Mouse (Mus musculus) liver, embryonic 12.5 days (tissue): ENCODE measurements around the gene Tmod1. TPM values are rescaled to one million over a fixed set of nuclear protein-coding genes. Genes with fewer than 3 reads are reported as not detected.

Source experiments
- ATAC-seq: fragments of 200-750 bp; cut with Nextera tagmentation; 2 replicates; pipeline ENCODE4 v1.8.0; 2017; ENCODE audit warnings: moderate number of reproducible peaks, mild to moderate bottlenecking, moderate library complexity
- H3K27ac ChIP-seq: fragments of 300-500 bp; sonication (generic); 2 replicates; pipeline ENCODE4 v1.5.1; 2016; ENCODE audit warnings: mild to moderate bottlenecking
- H3K27me3 ChIP-seq: fragments of 300-500 bp; sonication (generic); replicated peaks from 2 replicates; pipeline ENCODE4 v1.6.1; 2016; ENCODE audit warnings: mild to moderate bottlenecking, moderate library complexity
- H3K36me3 ChIP-seq: fragments of 300-500 bp; sonication (generic); 2 replicates; pipeline ENCODE4 v1.6.1; 2016; ENCODE audit warnings: mild to moderate bottlenecking, moderate library complexity
- H3K4me1 ChIP-seq: fragments of 300-500 bp; sonication (generic); 2 replicates; pipeline ENCODE4 v1.6.1; 2016
- H3K4me2 ChIP-seq: fragments of 300-500 bp; sonication (generic); 2 replicates; pipeline ENCODE4 v1.6.1; 2016; ENCODE audit warnings: mild to moderate bottlenecking, moderate library complexity
- H3K4me3 ChIP-seq: fragments of 300-500 bp; sonication (generic); 2 replicates; pipeline ENCODE4 v1.5.1; 2016; ENCODE audit warnings: mild to moderate bottlenecking, moderate library complexity
- H3K9ac ChIP-seq: fragments of 300-500 bp; sonication (generic); 2 replicates; pipeline ENCODE4 v1.6.1; 2016; ENCODE audit warnings: mild to moderate bottlenecking, moderate library complexity
- H3K9me3 ChIP-seq: fragments of 300-500 bp; sonication (generic); replicated peaks from 2 replicates; pipeline ENCODE4 v1.6.1; 2016; ENCODE audit warnings: mild to moderate bottlenecking, moderate library complexity
- WGBS: fragments of 180-500 bp; shearing (Covaris S2); methylation state at CpG from one replicate; pipeline ENCODE4 v1.1.7; 2016; ENCODE audit not compliant: insufficient replicate concordance; 5-methylcytosine and 5-hydroxymethylcytosine counted together
- polyA plus RNA-seq: library from polyadenylated mRNA; unstranded; fragments of >200 nt; fragmentation: Nextera tagmentation; extraction: Ambion mirVana; gene quantifications from 2 replicates; pipeline ENCODE4 v1.2.1, GENCODE M21; 2016

Gene Tmod1
- polyA plus RNA-seq, 1 experiment from 2014 or later, result 45.3 TPM

DNA sequence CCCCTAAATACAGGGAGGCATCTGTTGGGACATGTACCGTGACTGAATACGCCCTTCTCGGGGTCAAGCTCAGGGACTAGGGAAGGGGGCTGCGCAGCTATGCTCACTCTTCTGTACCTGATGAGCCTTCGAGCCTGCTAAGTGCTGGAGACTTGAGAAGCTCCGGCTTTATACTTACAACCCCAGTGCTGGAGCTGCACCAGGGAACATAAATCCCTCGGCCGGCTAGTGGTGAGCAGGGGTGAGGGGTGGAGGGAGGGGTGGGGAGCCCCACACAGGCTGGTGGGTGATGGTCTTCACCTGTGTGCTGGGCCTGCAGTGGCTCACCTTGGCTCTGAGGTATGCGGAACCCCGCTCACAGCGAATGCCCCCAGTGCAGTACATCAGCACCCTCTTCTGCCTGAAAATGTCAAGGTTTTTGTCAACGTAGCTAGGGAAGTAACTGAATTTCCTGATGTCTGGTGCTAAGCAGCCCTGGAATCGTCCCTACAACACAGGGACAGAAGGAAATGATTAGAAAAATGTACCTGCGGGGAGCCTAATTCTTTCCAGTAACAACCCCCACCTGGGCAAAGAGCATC is 80.9 kb downstream of the Tmod1 start:
- Histone ChIP-seq H3K4me1 (no peaks in the 10 kb centered on the region), H3K9me3 (no peaks in the 10 kb centered on the region), H3K4me3 (no peak overlapping the region), H3K36me3 (peaks cover 98% of the 10 kb centered on the region), H3K9ac (no peak overlapping the region), H3K4me2 (no peak overlapping the region), H3K27ac (no peak overlapping the region), H3K27me3 (no peaks in the 10 kb centered on the region)
- ATAC-seq, result no peak
- 93% methylated on average over 14 of the region's 14 CpGs for WGBS

DNA sequence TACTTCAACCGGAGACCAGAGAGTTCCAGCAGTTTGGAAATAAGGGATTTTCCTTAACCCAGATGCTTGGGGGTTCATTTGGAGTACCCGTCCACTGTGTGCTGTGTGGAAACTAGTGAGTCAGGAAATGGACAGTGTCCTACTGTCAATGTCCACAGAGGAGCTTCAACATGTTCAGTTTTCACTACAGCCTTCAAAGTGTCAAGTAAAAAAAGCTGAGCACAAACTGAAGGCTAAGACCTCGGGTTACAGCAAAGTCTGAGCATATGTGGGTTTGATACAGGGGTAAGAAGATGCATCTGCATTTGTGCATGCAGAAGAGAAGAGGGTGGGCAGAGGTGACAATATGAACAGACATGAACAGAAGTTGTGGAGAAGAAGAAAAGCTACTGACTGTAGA is 82.0 kb downstream of the Tmod1 start:
- Histone ChIP-seq H3K36me3 (peaks cover 98% of the 10 kb centered on the region), H3K4me2 (no peak overlapping the region)
- 73% methylated on average over 3 of the region's 3 CpGs for WGBS

DNA sequence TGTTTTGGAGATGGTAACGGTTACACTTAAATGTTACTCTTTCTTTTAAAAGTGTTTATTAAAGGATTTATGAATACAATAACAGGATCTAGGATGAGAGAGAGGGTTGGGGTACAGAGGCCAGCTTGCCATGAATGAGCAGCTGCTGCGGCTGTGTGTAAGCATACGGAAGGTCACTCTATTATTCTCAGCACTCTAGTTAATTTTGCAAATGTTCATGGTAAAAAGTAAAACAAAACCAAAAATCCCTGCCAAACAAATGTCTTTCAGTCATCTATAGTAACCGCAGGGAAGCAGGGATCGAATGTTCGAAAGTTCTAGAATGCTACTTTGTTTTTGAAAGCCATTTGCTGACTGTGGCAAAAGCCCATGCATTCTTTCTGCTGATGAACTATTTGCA is 84.6 kb downstream of the Tmod1 start:
- Histone ChIP-seq H3K4me2 (no peak overlapping the region), H3K9ac (no peak overlapping the region), H3K27me3 (no peaks in the 10 kb centered on the region), H3K4me1 (no peaks in the 10 kb centered on the region), H3K36me3 (peaks cover 89% of the 10 kb centered on the region), H3K4me3 (no peak overlapping the region), H3K27ac (no peak overlapping the region), H3K9me3 (no peaks in the 10 kb centered on the region)
- WGBS, result 88% methylated on average over 6 of the region's 6 CpGs
- no peak for ATAC-seq

More for the DNA sequence above, 82.0 kb downstream of the Tmod1 start:
- H3K4me1 ChIP-seq, result no peaks in the 10 kb centered on the region
- H3K9me3 ChIP-seq, result no peaks in the 10 kb centered on the region
- H3K9ac ChIP-seq, result no peak overlapping the region
- H3K27ac ChIP-seq, result no peak overlapping the region
- no peaks in the 10 kb centered on the region for H3K27me3 ChIP-seq
- no peak overlapping the region for H3K4me3 ChIP-seq
- ATAC-seq, result no peak

DNA sequence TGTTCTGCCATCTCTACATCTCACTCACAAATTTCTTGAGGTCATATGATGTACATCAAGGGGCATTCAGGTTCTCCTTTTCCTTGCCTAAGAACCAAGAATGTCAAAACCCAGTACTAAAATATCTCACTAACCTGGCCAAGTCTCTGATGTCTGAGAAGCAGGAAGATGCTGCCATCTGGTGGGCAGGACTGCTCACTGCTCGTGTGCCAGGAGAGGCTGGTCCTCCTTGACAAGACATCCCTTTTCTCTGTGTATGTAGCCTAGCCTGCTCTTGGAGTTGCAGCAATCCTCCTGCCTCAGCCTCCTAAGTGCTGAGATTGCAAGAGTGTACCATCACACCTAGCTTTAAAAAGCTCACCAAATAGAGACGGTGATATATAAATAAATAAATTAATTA is 87.8 kb downstream of the Tmod1 start:
- H3K4me3 ChIP-seq, result no peak overlapping the region
- H3K36me3 ChIP-seq, result peaks cover 86% of the 10 kb centered on the region
- H3K4me1 ChIP-seq, result no peaks in the 10 kb centered on the region
- no peak for ATAC-seq
- no peak overlapping the region for H3K9ac ChIP-seq
- H3K9me3 ChIP-seq, result no peaks in the 10 kb centered on the region
- no peaks in the 10 kb centered on the region for H3K27me3 ChIP-seq
- no peak overlapping the region for H3K4me2 ChIP-seq
- 46% methylated on average over 2 of the region's 2 CpGs for WGBS
- H3K27ac ChIP-seq, result no peak overlapping the region

DNA sequence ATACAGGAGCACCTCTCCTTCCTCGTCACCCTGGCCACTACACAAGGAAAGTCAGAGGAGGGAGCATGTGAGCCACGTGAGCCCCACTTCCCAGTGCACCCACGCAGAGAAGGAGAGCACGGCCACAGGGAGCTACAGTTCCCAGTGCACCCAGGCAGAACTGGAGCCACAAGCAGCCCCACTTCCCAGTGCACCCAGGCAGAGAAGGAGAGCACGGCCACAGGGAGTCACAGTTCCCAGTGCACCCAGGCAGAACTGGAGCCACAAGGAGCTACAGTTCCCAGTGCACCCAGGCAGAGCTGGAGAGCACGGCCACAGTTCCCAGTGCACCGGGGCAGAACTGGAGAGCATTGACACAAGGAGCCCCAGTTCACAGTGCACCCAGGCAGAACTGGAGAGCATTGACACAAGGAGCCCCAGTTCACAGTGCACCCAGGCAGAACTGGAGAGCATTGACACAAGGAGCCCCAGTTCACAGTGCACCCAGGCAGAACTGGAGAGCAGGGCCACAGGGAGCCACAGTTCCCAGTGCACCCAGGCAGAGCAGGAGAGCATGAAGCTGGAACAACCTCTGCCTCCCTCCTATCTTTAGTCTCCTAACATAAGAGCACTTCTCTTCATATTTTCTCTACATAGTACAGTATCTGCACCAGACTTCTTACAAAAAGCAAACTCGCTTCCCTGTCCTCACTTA is 90.7 kb downstream of the Tmod1 start:
- Histone ChIP-seq H3K4me2 (no peak overlapping the region), H3K27ac (no peak overlapping the region), H3K9me3 (no peaks in the 10 kb centered on the region), H3K4me1 (no peaks in the 10 kb centered on the region), H3K4me3 (no peak overlapping the region), H3K9ac (no peak overlapping the region), H3K36me3 (peaks cover 87% of the 10 kb centered on the region), H3K27me3 (no peaks in the 10 kb centered on the region)
- WGBS, result 83% methylated on average over 8 of the region's 8 CpGs
- no peak for ATAC-seq

DNA sequence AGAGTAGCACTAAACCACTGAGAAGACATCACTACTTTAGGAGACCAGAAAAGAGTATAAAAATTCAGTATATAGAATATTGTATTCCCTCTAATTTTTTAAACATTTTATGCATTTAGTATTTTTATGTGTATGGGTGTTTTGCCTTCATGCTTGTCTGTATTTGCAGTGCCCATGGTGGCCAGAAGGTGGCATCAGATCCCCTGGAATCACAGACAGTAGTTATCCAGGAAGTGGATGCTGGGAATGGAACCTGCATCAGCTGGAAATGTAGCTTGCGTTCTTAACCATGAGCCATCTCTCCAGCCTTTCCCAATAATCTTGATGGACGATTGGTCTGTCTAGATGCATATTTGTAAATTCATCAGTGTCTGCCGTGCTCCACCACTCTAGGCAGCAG is 91.5 kb downstream of the Tmod1 start:
- Histone ChIP-seq H3K9me3 (no peaks in the 10 kb centered on the region), H3K4me1 (no peaks in the 10 kb centered on the region), H3K27me3 (no peaks in the 10 kb centered on the region), H3K4me3 (no peak overlapping the region), H3K4me2 (no peak overlapping the region), H3K36me3 (peaks cover 86% of the 10 kb centered on the region), H3K27ac (no peak overlapping the region), H3K9ac (no peak overlapping the region)
- WGBS, result 54% methylated on average over 3 of the region's 3 CpGs
- no peak for ATAC-seq

DNA sequence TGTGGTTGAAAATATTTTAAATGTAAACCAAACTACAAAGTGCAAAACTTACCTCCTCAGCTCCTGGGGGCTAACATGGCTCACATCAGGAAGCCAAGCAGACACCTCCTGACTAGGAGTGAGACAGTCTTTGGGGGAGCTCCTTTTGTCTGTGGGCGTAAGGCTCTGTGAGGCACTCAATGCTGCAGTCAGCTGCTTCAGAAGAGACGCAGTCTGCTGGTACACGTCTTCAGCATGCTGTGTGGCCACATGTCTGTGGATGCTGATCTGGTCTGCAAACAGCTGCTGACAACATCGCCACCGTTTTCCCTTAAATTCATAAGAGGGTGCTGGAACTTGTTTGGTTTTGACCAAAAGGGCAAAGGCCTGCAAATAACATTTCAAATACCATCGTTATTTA is 93.1 kb downstream of the Tmod1 start:
- no peak for ATAC-seq
- Histone ChIP-seq H3K27me3 (no peaks in the 10 kb centered on the region), H3K4me3 (no peak overlapping the region), H3K4me2 (no peak overlapping the region), H3K36me3 (peaks cover 77% of the 10 kb centered on the region), H3K9me3 (no peaks in the 10 kb centered on the region), H3K27ac (no peak overlapping the region), H3K4me1 (peaks cover under 1% of the 10 kb centered on the region), H3K9ac (no peak overlapping the region)
- 78% methylated on average over 6 of the region's 6 CpGs for WGBS

DNA sequence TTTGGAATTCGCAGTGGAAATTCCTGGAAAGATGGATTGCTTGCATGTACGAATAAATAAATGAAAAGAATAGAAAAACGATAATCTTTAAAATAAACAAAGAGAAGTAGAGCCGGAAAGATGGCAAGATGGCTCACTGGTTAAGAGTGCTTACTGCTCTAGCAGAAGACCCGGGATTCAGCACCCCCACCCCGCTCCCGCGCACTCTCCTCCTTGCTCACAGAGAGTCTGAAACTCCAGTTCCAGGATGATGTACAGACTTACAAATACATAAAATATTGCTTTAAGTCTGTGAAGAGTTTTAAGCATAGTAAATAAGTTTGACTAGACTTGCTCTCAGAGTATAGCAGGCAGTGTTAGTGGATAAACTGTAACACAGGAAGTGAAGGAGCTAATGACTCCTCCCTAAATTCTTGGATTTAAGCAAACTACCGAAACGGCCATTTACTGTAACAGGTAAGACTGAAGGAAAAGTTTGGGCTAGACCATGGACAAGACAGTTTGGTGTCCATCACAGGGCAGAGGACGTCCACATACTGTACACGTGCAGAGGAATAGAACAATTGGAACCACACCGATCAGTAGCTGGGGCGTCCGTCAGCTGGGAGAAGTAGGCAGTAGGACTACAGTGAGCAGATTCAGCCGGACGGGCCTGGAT is 99.0 kb downstream of the Tmod1 start:
- 7% methylated on average over 17 of the region's 17 CpGs for WGBS

DNA sequence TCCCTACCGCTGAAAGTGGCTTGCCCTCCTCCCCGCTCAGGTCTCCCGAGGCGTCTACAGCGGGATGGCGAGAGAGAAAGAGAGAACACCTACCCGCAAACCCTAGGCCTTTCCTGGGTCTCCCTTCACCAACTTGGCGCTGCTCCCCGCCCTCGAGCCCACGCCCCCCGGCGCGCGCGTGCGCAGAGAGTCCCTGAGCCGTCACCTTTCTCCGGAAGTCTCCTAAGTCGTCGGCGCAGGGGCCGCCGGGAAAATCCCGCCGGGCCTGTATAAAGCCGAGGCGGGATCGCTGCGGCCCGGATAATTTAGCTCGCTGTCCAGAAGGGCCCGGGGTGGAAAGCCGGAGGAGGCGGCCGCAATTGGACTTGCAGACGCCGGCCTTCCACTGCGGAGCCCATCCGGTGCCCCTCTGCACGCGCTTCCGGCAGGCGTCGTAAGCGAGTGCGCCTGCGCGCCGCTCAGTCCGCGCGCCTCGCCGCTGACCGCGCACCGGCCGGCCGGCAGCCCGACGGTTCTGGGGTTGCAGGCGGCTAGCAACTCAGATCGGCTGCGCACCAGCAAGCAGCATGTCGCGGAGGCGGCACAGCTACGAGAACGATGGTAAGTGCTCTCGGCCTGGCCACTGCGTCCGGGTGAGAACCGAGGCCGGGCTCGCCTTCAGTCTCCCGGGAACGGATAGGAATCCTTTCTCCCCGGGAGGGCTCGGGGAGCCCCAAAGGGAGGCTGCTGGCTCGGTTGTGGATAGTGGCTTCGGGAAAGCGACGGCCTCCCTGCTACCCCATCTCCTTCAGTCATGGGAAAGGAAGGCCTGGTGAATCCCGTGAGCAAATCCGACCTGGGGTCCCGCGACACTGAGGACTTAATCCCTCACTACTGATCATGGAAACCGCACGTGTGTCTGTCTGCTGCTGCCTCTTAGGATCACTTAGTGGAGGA is 99.8 kb downstream of the Tmod1 start, which contains the start of the genes Ncbp1 and Tstd2:
Ncbp1 (plus strand) TSS at position 327 of the 936 bp plus-strand sequence.
Tstd2 (minus strand) TSS at position 408 of the 936 bp plus-strand sequence.
- under 1% methylated on average over 88 of the region's 90 CpGs for WGBS
- peak; percentile 90 for ATAC-seq
- H3K4me2 ChIP-seq, result peak within 1 kb of the TSS; percentile 79

More for the DNA sequence above, 99.0 kb downstream of the Tmod1 start:
- peaks cover 27% of the 10 kb centered on the region for H3K36me3 ChIP-seq
- H3K4me2 ChIP-seq, result peak overlapping the region; percentile 79
- H3K27me3 ChIP-seq, result no peaks in the 10 kb centered on the region
- H3K4me1 ChIP-seq, result peaks cover 32% of the 10 kb centered on the region
- H3K27ac ChIP-seq, result peak overlapping the region; percentile 95
- no peaks in the 10 kb centered on the region for H3K9me3 ChIP-seq
- peak overlapping the region; percentile 91 for H3K4me3 ChIP-seq
- H3K9ac ChIP-seq, result peak overlapping the region; percentile 93
- peak; percentile 70 for ATAC-seq

DNA sequence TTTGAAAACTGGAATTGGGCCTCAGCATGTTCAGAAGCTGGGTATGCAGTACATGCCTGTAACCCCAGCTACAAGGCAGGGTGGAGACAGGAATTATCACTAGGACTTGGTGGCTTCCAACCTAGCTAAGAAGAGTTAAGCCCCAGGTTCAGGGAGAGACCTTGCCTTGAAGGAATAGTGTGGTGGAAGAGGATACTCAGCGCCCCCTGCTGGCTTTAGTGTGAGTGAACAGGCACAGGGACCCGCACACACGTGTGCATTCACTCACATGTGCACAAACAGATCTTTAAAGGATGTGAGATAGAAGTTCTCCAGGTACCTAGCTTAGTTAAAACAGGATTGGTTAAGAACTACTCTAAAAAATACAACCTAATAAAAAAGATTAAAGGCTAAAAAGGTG is 105.6 kb downstream of the Tmod1 start:
- WGBS, result 65% methylated on average over 3 of the region's 3 CpGs
- H3K9ac ChIP-seq, result no peak overlapping the region
- ATAC-seq, result no peak

More for the DNA sequence above, 99.8 kb downstream of the Tmod1 start, which contains the start of the genes Ncbp1 and Tstd2:
- Histone ChIP-seq H3K27ac (peak within 1 kb of the TSS; percentile 95), H3K9me3 (no peaks in the 10 kb centered on the region), H3K9ac (peak within 1 kb of the TSS; percentile 93), H3K4me1 (peaks cover 32% of the 10 kb centered on the region), H3K4me3 (peak within 1 kb of the TSS; percentile 91), H3K27me3 (no peaks in the 10 kb centered on the region), H3K36me3 (peaks cover 19% of the 10 kb centered on the region)

DNA sequence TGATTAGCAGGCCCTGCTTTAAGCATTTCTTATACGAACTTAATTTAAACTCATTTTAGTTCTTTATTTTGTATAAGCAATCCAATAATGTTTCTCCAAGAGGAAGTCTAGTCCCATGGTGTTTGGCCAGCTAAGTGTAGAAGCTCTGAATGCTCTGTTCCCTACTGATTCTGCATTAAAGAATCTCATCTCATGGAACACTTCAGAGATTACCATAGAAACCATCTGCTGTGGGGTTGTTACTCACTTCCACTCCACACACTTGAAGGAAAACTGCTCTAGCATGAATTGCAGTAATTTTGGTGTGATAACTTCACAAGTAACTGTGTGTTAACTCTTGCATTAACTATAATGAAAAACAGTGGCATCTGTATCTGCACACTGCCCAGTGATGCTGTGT is 108.1 kb downstream of the Tmod1 start:
- Histone ChIP-seq H3K27ac (no peak overlapping the region), H3K36me3 (peaks cover 74% of the 10 kb centered on the region), H3K4me1 (peaks cover 14% of the 10 kb centered on the region), H3K4me2 (no peak overlapping the region), H3K27me3 (no peaks in the 10 kb centered on the region), H3K9ac (no peak overlapping the region), H3K9me3 (no peaks in the 10 kb centered on the region), H3K4me3 (no peak overlapping the region)
- ATAC-seq, result no peak
- whole genome bisulfite sequencing, result 81% methylated on average over 1 of the region's 1 CpGs

More for the DNA sequence above, 105.6 kb downstream of the Tmod1 start:
- H3K4me1 ChIP-seq, result peaks cover 27% of the 10 kb centered on the region
- H3K4me3 ChIP-seq, result no peak overlapping the region
- no peak overlapping the region for H3K27ac ChIP-seq
- no peaks in the 10 kb centered on the region for H3K27me3 ChIP-seq
- no peak overlapping the region for H3K4me2 ChIP-seq
- no peaks in the 10 kb centered on the region for H3K9me3 ChIP-seq
- H3K36me3 ChIP-seq, result peaks cover 49% of the 10 kb centered on the region
